Mouse (Mus musculus) liver, postnatal 0 days (tissue): Measurements from ENCODE around the gene Gjb2. TPM values are rescaled to one million over a fixed set of nuclear protein-coding genes. Genes with fewer than 3 reads are reported as not detected.

ENCODE experiments used
- ATAC-seq: fragments of 200-750 bp; cut with Nextera tagmentation; 2 replicates; pipeline ENCODE4 v1.8.0; 2017; ENCODE audit warnings: mild to moderate bottlenecking, moderate library complexity
- DNase-seq: peaks from one replicate; pipeline ENCODE4 v3.0.0-alpha.2; 2016
- H3K27ac ChIP-seq: fragments of 300-500 bp; sonication (generic); 2 replicates; pipeline ENCODE4 v1.5.1; 2014; ENCODE audit warnings: antibody characterized with exemption, moderate library complexity, mild to moderate bottlenecking, low read depth
- H3K27me3 ChIP-seq: fragments of 300-500 bp; sonication (generic); 2 replicates; pipeline ENCODE4 v1.6.1; 2014; ENCODE audit warnings: low read length, control low read depth, mixed read lengths; ENCODE audit not compliant: insufficient read depth
- H3K36me3 ChIP-seq: fragments of 300-500 bp; sonication (generic); replicated peaks from 2 replicates; pipeline ENCODE4 v1.6.1; 2014; ENCODE audit warnings: mild to moderate bottlenecking, control low read depth, low read length, moderate library complexity, mixed read lengths; ENCODE audit not compliant: insufficient read depth
- H3K4me1 ChIP-seq: fragments of 300-500 bp; sonication (generic); 2 replicates; pipeline ENCODE4 v1.6.1; 2014; ENCODE audit warnings: antibody characterized with exemption, mild to moderate bottlenecking, control low read depth; ENCODE audit not compliant: insufficient read depth
- H3K4me2 ChIP-seq: fragments of 300-500 bp; sonication (generic); 2 replicates; pipeline ENCODE4 v1.6.1; 2014; ENCODE audit warnings: low read depth, mild to moderate bottlenecking, low read length, moderate library complexity, mixed read lengths
- H3K4me3 ChIP-seq: fragments of 300-500 bp; sonication (generic); 2 replicates; pipeline ENCODE4 v1.5.1; 2014; ENCODE audit warnings: low read depth, low read length
- H3K9ac ChIP-seq: fragments of 300-500 bp; sonication (generic); replicated peaks from 2 replicates; pipeline ENCODE4 v1.6.1; 2014; ENCODE audit warnings: mild to moderate bottlenecking, moderate library complexity
- H3K9me3 ChIP-seq: fragments of 300-500 bp; sonication (generic); 2 replicates; pipeline ENCODE4 v1.6.1; 2016; ENCODE audit warnings: mild to moderate bottlenecking, control low read depth, low read length, mixed read lengths
- CTCF ChIP-seq: sonication (generic); IDR thresholded peaks from 2 replicates; pipeline ENCODE4 v1.5.1; 2016; ENCODE audit warnings: antibody characterized with exemption, low read depth
- EP300 ChIP-seq: IDR thresholded peaks from 2 replicates; pipeline ENCODE4 v1.6.1; 2016; ENCODE audit warnings: antibody characterized with exemption, low read depth, mild to moderate bottlenecking
- WGBS: fragments of 180-500 bp; shearing (Covaris S2); extraction: QIAGEN DNeasy Blood & Tissue Kit; methylation state at CpG from one replicate; pipeline ENCODE4 v1.1.7; 2014; ENCODE audit not compliant: insufficient replicate concordance; 5-methylcytosine and 5-hydroxymethylcytosine counted together
- polyA plus RNA-seq: library from polyadenylated mRNA; unstranded; fragments of >200 nt; fragmentation: Nextera tagmentation; extraction: Ambion mirVana; gene quantifications from 2 replicates; pipeline ENCODE4 v1.2.1, GENCODE M21; 2015

Gjb2 gene
- polyA plus RNA-seq, 1 experiment from 2014 or later, result 135 TPM

DNA sequence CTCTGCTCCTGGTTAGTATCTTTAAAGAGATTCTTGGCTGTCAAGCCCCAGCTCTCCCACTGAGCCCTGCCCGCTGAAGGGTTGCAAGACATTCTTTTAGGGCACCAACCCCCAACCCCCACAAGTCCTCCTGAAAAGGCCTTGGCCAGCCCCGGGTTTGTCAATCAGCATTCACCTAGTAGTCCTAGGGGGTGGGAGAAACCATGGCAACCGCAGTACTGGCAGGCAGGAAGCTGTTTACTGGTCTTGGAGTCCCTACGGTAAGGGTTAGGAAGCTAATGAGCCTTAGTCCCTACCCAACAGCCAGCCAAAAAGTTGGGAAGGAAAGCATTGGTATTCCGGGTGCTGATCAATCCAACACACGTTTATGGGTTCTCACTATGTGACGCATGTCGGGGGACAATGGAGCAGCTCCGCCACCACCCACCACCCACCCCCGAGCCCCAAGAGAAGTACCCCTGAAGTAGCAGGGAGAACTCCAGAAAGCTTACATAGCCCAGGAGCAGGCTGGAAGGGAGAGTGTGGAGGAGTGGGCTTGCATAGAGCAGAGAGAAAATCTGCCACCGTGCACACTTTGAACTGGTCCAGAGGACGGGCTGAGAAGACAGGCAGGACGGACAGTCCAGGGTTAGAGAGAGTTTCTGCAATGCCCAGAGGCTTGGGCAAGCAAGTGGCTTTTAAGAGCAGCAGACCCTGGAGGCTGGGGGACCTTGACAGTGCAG is 11.5 kb upstream of the Gjb2 start, which contains the start of gene Gm4491:
Gene Gm4491 (minus strand): TSS at position 61 of the 722 bp plus-strand sequence.
- DNase-seq, result no peak
- TF ChIP-seq EP300, result no peak
- Histone ChIP-seq H3K36me3 (no peaks in the 10 kb centered on the region), H3K9ac (no peak within 1 kb of the TSS), H3K4me1 (no peaks in the 10 kb centered on the region), H3K4me2 (no peak within 1 kb of the TSS), H3K27ac (no peak within 1 kb of the TSS), H3K9me3 (no peaks in the 10 kb centered on the region), H3K4me3 (no peak within 1 kb of the TSS), H3K27me3 (peaks cover 6% of the 10 kb centered on the region; the same call in 1 of the 2 replicates)
- WGBS, result 31% methylated on average over 13 of the region's 13 CpGs
- ATAC-seq, result no peak

DNA sequence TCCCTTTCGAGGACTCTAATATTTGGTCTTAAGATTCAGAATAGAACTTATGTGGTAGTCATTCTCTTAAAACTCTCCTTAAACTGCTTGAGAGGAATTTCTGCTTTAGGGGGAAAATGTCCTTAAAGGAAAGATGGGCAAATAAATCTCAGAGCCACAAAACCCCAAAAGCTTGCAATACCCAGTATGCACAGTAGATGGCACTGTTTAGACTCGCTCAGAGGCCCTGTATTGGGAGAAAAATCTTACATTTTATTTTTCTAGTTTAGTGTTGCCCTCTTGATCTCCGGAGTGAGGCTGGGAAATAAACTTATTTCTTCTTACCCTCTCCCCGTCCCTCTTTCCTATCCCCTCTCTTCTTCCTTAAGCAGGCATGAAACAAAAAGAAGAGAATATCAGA is 4.7 kb upstream of the Gjb2 start:
- no peak for ATAC-seq
- Histone ChIP-seq H3K36me3 (no peaks in the 10 kb centered on the region), H3K27me3 (peaks cover 20% of the 10 kb centered on the region), H3K4me3 (no peak overlapping the region), H3K9me3 (no peaks in the 10 kb centered on the region), H3K9ac (no peak overlapping the region), H3K4me1 (peaks cover 3% of the 10 kb centered on the region; the same call in 1 of the 2 replicates), H3K27ac (no peak overlapping the region), H3K4me2 (no peak overlapping the region)
- DNase-seq, result peak; percentile 50
- 17% methylated on average over 4 of the region's 4 CpGs for WGBS
- TF ChIP-seq CTCF (peak; percentile 82), EP300 (no peak)

- peaks cover 31% of the 10 kb centered on the region for H3K27me3 ChIP-seq
- TF ChIP-seq EP300, result no peak
- TF ChIP-seq CTCF, result no peak
These were observed 3.4 kb upstream of the Gjb2 start for GRCm38 (mm10) chr14:57107916-57108315.

GRCm38 (mm10) chr14:57107091-57107490 is 2.6 kb upstream of the Gjb2 start:
- Histone ChIP-seq H3K4me1 (peaks cover 3% of the 10 kb centered on the region; the same call in 1 of the 2 replicates), H3K9ac (no peak overlapping the region), H3K27ac (no peak overlapping the region), H3K36me3 (no peaks in the 10 kb centered on the region), H3K4me3 (no peak overlapping the region), H3K27me3 (peaks cover 31% of the 10 kb centered on the region), H3K4me2 (no peak overlapping the region), H3K9me3 (no peaks in the 10 kb centered on the region)
- WGBS, result 49% methylated on average over 8 of the region's 8 CpGs
- DNase-seq, result peak; percentile 56
- ATAC-seq, result 0 out of 2 replicates have a peak, but pooled peaks have one; percentile 6
- TF ChIP-seq CTCF (no peak), EP300 (no peak)

More at GRCm38 (mm10) chr14:57107916-57108315, 3.4 kb upstream of the Gjb2 start:
- no peaks in the 10 kb centered on the region for H3K9me3 ChIP-seq
- no peak overlapping the region for H3K9ac ChIP-seq
- no peak overlapping the region for H3K4me3 ChIP-seq
- WGBS, result 56% methylated on average over 5 of the region's 5 CpGs
- DNase-seq, result no peak
- no peaks in the 10 kb centered on the region for H3K36me3 ChIP-seq
- H3K4me2 ChIP-seq, result no peak overlapping the region
- ATAC-seq, result no peak
- peaks cover 3% of the 10 kb centered on the region; the same call in 1 of the 2 replicates for H3K4me1 ChIP-seq
- no peak overlapping the region for H3K27ac ChIP-seq

- Histone ChIP-seq H3K4me3 (no peak overlapping the region), H3K4me2 (no peak overlapping the region), H3K4me1 (peaks cover 3% of the 10 kb centered on the region; the same call in 1 of the 2 replicates), H3K9me3 (no peaks in the 10 kb centered on the region), H3K27ac (no peak overlapping the region), H3K27me3 (peaks cover 31% of the 10 kb centered on the region), H3K36me3 (no peaks in the 10 kb centered on the region), H3K9ac (no peak overlapping the region)
- no peak for DNase-seq
- WGBS, result 45% methylated on average over 11 of the region's 11 CpGs
- no peak for ATAC-seq
- TF ChIP-seq EP300, result no peak
- TF ChIP-seq CTCF, result no peak
These were observed 1.2 kb upstream of the Gjb2 start for GRCm38 (mm10) chr14:57105721-57106120.

GRCm38 (mm10) chr14:57105111-57105510 is 609 bp upstream of the Gjb2 start:
- no peak overlapping the region for H3K9ac ChIP-seq
- no peak for DNase-seq
- no peak for TF ChIP-seq CTCF
- TF ChIP-seq EP300, result no peak
- no peak for ATAC-seq
- no peaks in the 10 kb centered on the region for H3K9me3 ChIP-seq
- no peak overlapping the region for H3K27ac ChIP-seq
- no peaks in the 10 kb centered on the region for H3K36me3 ChIP-seq
- H3K4me1 ChIP-seq, result peaks cover 6% of the 10 kb centered on the region; the same call in 1 of the 2 replicates
- WGBS, result 13% methylated on average over 14 of the region's 14 CpGs
- peak overlapping the region; percentile 81 for H3K4me2 ChIP-seq
- H3K4me3 ChIP-seq, result peak overlapping the region; percentile 63
- peaks cover 31% of the 10 kb centered on the region for H3K27me3 ChIP-seq
